Mouse (Mus musculus) adrenal gland, postnatal 25 days (tissue): ENCODE measurements at regions not wholly inside any gene's neighbourhood (a gene's known extent, or its start where the extent isn't known, plus 50 kb on each side); places are given as distances from the start of the nearest gene placed in this dataset.
A peak's percentile ranks its signal among the peaks of the same experiment; 100 is the strongest.

Experiments
- DNase-seq: peaks from one replicate; pipeline ENCODE4 v3.0.0; 2021; ENCODE audit warnings: mixed read lengths

DNA sequence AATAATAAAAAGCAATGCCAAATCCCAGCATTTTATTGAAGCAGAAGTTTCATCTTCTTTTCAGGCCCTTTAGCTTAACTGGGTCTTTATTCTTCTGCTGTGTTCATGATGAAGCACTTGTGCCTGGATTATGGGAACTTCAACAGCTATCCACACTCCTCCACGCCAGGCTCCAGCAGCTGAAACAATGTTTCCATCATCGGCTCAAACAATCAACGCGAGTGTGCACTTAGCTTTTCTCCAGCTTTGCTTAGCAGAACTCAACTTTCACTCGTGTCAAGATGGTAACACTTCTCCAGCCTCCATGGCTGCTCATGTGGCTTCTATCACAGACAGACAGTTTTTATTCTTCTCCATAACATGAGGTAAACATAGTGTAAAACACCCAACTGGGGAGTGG lies 143.8 kb upstream of the Mdm1 start:
- DNase-seq: no peak

GRCm38 (mm10) chr10:118000591-118000990 lies 141.0 kb upstream of the Mdm1 start:
- DNase-seq: no peak

- no peak for DNase-seq
Measured at GRCm38 (mm10) chr10:118001501-118001900, 140.1 kb upstream of the Mdm1 start.

- DNase-seq: no peak
Measured at GRCm38 (mm10) chr10:118001971-118002370, 139.6 kb upstream of the Mdm1 start.

- DNase-seq: no peak
Measured at GRCm38 (mm10) chr10:118002559-118002958, 139.1 kb upstream of the Mdm1 start.

DNA sequence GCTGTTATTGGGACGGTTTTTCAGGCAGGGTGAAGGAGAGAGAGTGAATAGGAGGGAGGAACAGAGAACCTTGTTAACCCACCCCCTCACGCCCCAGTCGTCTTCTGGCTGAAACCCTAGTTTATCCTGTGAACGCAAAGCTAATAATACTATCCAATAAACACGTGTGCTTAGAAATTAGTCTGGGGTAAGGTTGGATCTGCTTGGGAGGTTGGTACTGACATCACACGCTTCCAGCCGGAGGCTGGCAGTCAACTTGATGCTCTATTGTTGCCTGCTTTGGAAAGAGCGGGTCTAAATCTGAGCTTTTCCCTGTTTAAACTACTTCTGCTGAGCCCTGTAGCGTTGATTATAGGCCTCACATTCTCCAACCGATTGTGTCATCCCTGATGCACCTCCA lies 138.4 kb upstream of the Mdm1 start:
- DNase-seq: no peak

DNA sequence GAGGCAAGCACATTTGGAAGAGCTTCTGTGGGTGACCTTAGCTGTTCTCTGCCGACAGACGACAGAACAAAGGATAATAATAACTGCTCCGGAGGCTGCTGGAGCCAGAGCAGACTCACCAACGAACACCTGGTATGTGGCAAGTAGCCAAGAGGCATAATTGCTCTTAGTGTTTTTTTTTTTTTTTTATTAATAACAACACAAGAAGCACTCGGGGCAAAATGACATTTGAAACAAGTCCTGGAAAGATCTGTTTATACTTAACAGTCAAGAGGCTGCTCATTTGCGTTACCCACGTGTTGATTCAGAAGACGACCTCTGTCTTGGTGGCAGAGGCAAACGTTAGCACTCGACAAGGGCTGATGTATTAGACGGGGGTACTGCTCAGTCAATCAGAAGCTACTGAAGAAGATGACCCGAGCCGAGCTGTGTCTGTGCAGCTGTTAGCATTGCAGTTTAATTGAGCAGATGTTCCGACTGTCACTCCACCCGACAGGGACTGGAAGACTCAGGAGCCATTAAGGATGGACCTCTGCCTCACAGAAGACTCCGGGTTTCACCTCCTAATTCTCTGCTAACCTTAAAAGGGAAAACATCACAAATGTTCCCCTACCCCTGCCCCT lies 137.8 kb upstream of the Mdm1 start:
- no peak for DNase-seq

GRCm38 (mm10) chr10:118004362-118004958 lies 137.2 kb upstream of the Mdm1 start:
- DNase-seq: no peak

DNA sequence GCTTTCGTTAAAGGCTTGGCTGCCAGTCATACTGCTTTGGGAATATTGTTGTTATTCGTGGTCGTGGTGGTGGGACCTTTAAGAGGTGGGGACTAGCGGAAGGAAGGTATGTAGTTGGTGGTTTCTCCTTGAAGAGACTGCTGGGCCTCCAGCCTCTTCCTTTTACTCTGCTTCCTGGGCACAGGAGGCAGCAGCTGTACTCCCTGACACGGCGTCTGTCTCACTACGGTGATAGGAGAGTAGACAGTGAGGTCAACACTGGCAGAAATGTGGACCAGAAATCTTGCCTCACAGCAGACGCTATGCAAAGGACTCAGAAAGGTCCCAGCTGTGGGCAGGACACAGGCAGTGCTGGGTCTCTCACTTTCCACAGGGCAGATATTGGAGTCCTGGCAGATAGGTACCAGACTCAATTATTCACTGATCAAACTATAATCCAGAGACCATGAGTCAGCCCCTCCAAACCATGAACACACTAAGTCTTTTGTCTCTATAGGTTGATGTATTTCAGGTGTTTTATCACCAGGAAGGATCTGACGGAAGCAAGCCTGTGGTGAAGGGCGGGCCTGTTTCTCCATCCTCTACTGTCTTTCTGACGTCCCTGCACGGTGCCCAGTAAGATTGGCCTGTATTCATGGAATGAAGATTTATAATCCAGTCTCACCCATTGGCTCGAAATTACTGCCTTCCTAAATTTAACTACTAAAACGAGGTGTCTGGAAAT lies 134.6 kb upstream of the Mdm1 start:
- DNase-seq: no peak

DNA sequence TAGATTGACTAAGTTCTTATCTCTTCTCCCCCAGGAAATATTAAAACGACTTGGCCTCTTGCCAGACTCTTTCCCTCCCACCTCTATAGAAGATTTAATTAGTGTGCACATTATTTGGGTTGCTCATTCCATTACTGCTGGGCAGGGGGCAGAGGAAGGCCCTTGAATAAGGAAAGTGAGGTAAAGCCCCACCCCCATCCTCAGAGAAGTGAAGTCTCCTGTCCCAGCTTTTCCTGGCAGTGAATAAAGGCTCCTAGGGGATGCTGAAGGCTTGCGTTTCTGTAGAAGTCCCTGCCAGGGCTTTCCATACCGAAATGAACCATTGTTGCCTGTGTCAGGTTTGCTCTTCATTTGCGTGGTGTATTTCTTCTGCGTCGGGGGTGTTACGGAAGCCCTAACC lies 133.8 kb upstream of the Mdm1 start:
- no peak for DNase-seq

GRCm38 (mm10) chr10:118011687-118012567 lies 129.7 kb upstream of the Mdm1 start:
- no peak for DNase-seq

GRCm38 (mm10) chr10:118028831-118029230 lies 112.8 kb upstream of the Mdm1 start:
- peak; percentile 70 for DNase-seq

DNA sequence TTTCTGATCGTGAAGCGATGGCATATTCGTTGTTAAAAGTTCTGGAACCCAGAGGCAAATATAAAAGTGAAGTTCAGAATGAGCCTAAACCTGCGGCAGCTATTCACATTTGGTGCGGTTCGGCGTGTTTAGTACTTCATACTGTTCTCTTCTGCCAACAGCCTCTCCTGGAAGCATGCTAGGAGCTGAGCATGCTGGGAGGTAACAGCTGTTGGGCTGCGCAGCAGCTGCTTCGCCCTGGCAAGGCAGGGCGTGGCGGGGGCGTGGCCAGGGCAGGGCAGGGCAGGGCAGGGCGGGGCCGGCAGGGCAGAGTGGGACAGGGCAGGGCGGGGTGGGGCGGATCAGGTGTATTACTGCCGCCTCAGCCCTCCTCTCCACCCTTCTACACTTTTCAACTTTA lies 107.2 kb upstream of the Mdm1 start:
- DNase-seq: no peak

DNA sequence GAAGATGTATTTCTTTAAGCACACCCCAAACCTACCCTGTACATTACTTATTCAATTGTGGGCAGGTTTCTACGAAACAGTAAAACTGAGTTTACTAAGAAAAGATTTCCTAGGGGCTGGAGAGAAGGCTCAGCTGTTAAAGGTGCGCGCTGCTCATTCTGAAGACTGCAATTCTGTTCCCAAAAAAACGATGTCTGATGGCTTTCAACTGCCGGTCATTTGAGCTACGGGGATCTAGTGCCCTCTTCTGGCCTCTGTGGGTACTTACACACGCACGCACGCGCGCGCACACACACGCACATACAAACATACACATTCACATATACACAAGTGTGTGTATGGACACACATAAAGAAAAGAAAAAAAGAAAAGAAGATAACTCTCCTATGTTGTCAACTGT lies 106.6 kb upstream of the Mdm1 start:
- DNase-seq: no peak

GRCm38 (mm10) chr10:118038465-118038864 lies 103.1 kb upstream of the Mdm1 start:
- DNase-seq: no peak

DNA sequence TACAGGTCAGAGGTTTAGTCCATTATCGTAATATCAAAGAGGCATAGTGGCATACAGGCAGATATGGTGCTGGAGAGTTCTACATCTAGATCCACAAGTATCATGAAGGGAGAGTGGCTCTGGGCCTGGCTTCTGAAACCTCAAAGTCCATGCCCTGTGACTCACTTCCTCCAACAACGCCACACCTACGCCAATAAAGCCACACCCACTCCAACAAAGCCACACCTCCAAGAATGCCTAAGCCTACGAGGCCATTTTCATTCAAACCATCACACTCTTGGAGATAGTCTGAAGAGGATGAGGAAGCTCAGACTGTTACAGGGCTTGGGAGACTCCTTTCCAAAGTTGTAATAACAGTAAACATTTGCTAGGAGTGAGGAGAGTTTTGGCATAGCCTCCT lies 102.6 kb upstream of the Mdm1 start:
- DNase-seq: no peak

GRCm38 (mm10) chr10:118041068-118041467 lies 100.5 kb upstream of the Mdm1 start:
- no peak for DNase-seq

GRCm38 (mm10) chr10:118043761-118044160 lies 97.8 kb upstream of the Mdm1 start:
- DNase-seq: peak; percentile 21

- no peak for DNase-seq
Measured at GRCm38 (mm10) chr10:118044840-118045239, 96.8 kb upstream of the Mdm1 start.

DNA sequence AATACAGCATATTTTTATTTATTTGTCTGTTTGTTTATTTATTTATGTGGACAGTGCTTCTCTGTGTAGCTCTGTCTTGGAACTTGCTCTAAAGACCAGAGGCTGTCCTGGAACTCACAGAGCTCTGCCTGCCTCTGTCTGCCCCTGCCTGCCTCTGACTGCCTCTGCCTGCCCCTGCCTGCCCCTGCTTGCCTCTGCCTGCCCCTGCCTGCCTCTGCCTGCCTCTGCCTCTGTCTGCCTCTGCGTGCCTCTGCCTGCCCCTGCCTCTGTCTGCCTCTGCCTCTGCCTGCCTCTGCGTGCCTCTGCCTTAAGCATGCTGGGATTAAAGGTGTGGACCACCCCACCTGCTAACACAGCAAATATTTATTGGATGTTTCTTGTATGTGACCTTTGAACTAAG lies 96.2 kb upstream of the Mdm1 start:
- no peak for DNase-seq

DNA sequence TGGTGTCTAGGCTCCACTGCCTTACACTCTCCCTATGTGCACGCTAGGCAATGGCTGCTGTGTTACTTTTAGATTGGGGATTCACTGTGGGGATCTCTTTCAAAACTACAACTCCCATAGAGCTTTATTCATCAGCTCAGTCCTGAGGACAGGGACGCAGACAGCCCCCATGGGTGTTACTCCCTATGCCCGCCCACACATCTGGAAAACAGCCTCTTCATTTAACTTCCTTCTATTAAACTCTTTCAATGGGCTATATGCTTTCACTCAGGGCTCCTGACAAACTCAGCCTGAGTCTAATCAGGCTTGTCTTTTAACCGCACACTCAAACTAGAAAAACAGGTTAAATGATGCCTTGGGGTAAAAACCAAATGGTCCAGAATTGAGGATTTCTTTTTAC lies 95.3 kb upstream of the Mdm1 start:
- DNase-seq: no peak

DNA sequence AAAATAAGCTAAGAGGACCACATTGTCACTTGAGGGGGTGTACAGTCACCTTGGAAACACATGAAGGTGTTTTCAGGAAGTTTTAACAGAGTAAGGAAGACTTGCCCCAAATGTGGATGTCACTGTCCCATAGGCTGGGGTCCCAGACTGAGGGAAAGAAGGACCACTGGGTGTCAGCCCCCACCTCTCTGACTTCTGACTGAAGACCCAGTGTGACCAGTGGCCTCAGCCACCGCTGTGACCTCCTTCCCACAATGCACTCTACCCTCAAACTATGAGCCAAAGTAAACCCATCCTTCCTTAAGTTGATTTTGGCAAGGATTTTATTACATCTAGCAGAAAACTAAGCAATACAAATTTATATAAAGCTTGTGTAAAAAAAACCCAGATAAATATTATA lies 94.8 kb upstream of the Mdm1 start:
- no peak for DNase-seq

DNA sequence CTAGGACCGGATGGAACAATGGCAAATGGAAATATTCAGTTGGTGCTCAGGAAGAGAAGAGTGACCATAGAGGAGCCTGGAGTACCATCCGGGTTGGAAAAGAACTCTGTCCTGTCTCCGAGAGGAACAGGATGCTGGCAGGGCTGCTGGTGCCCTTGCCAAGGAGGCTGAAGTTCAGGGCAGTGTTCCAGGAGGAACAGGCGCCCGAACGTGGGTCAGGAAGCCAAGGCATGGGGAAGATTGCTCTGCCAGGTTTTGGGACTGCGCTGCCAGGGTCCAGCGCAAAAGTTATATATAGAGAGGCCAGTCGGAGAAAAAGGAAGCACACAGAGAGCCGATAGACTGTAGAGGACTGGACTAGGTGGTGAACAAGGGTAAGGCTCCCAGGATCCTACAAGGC lies 92.3 kb upstream of the Mdm1 start:
- DNase-seq: peak; percentile 74
